In the genomic region with DNA sequence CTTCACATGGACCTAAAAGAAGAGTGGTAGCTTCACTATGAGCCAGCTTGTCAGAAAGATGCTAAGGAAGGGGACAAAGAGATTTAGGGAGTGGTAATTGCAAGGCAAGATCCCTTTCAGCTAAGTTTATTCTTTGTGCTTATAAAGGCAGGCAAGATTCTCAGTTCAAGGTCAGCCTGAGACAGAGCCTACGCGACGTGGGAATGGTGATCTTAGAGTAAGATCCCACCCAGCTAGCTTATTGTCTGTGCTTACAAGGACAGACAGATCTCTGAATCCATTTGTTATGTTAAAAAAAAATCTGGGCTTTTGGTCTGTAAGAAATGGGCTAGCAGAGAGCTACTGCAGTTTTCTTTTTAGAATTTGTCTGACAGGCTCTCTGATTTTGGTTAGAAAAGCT, we compare ENCODE assay signal across 16 mouse cellular contexts.
"Had no signal": no experiment of that assay in that cellular context is flagged by ENCODE, and none has a peak within 500 bp of the region (broad histone marks: within the 10 kb centered on the region; RNA-seq: fewer than 3 reads in every experiment).

No protein-coding gene starts in this region.

- H3K36me3 ChIP-seq: neural tube, embryonic 13.5 days; neural tube, embryonic 15.5 days; stomach, embryonic 15.5 days had no signal

- H3K9ac ChIP-seq: neural tube, embryonic 13.5 days; neural tube, embryonic 15.5 days; stomach, embryonic 15.5 days had no signal

- H3K4me2 ChIP-seq: neural tube, embryonic 13.5 days; neural tube, embryonic 15.5 days; stomach, embryonic 15.5 days had no signal

- H3K9me3 ChIP-seq: neural tube, embryonic 13.5 days; neural tube, embryonic 15.5 days; stomach, embryonic 15.5 days had no signal

- H3K4me3 ChIP-seq: neural tube, embryonic 13.5 days; neural tube, embryonic 15.5 days; stomach, embryonic 15.5 days had no signal

- H3K27me3 ChIP-seq: neural tube, embryonic 13.5 days; neural tube, embryonic 15.5 days; stomach, embryonic 15.5 days had no signal

- DNase-seq: retina, postnatal 1 day; right cerebral cortex, adult 18-20 months; right cerebral cortex, postnatal 14 days; right cerebral cortex, postnatal 25 days; right cerebral cortex, postnatal 4 days; spleen, adult 18-20 months; thymus, adult 18-20 months; thymus, adult 2 months; thymus, postnatal 14 days; thymus, postnatal 25 days; thymus, postnatal 36 days; thymus, postnatal 4 days had no signal

- H3K27ac ChIP-seq: neural tube, embryonic 13.5 days; neural tube, embryonic 15.5 days; stomach, embryonic 15.5 days; stomach, postnatal 0 days had no signal

- H3K4me1 ChIP-seq: neural tube, embryonic 13.5 days; neural tube, embryonic 15.5 days; stomach, embryonic 15.5 days had no signal
